Mouse (Mus musculus) heart, adult 9 months (tissue): ENCODE data around the gene Prss53.
A peak's percentile ranks its signal among the peaks of the same experiment; 100 is the strongest.
"Not testable (repeated sequence)": the region's sequence is repeated elsewhere in the genome, so short reads cannot be mapped to it uniquely, and the experiment has no call there.

Source experiments
- DNase-seq, 2 experiments: peaks; one replicate each; pipeline ENCODE4 v3.0.0; 2022; ENCODE audit warnings: low spot score in 2 of 2

Prss53 gene

DNA sequence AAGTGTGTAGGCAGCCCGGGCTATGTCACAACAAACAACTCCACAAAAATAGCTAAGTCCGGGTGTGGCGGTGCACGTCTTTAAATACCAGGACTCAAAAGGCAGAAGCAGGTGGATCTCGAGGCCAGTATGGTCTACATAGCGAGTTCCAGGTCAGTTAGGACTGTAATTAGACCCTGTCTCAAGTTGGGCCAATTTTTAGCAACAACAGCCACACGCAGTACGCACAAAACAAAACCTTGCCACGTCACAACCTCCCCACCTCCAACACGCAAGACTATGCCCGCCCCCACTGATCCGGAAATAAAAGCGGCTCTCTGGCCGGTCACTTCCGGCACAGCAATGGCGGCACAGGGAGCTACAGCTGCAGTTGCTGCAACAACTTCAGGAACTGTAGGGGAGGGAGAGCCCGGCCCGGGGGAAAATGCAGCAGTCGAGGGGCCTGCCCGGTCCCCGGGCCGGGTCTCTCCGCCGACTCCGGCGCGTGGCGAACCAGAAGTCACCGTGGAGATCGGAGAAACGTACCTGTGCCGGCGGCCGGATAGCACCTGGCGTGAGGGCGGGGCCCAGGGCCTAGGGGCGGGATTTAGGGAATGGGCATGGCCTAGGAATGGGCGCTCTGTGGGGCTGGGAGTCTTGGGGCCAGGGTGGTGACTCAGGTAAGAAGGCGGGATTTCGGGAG, 21.6 kb upstream of the Prss53 start, which contains the start of gene Kat8:
Gene Kat8 (plus strand): TSS at position 327 of the 682 bp plus-strand sequence.
- peak; percentile 88 for DNase-seq

DNA sequence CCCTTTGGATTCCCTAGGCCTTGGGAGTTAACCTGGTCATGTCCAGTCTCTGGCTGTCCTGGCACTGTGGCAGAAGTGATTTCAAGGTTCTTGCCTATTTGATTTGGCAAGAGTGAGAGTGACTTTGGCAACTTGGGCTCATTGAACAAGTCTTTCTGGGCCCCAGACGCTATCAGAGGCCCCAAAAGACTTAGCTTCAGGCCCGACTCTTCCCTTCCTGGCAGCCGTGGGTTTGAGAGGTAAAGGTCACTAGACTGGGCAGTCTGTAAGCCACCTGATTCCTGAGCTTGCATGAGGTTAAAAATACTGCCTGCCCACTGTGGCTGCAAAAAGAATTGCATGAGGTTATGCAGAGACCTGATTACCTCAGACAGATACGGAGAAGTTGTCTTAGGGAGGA, 17.9 kb upstream of the Prss53 start:
- no peak for DNase-seq

DNA sequence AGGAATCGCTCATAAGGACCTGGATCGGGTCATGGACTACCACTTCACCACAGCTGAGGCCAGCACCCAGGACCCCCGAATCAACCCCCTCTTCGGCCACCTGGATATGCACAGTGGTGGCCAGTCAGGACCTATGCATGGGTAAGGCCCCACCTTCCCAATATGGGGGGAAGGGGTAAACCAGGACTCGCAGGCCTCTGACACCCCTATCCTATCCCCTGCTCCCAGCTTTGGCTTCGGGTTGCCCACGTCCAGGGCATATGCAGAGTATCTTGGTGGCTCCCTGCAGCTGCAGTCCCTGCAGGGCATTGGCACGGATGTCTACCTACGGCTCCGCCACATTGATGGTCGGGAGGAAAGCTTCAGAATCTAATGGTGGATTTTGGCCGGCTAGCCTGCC, 17.2 kb upstream of the Prss53 start:
- no peak for DNase-seq

DNA sequence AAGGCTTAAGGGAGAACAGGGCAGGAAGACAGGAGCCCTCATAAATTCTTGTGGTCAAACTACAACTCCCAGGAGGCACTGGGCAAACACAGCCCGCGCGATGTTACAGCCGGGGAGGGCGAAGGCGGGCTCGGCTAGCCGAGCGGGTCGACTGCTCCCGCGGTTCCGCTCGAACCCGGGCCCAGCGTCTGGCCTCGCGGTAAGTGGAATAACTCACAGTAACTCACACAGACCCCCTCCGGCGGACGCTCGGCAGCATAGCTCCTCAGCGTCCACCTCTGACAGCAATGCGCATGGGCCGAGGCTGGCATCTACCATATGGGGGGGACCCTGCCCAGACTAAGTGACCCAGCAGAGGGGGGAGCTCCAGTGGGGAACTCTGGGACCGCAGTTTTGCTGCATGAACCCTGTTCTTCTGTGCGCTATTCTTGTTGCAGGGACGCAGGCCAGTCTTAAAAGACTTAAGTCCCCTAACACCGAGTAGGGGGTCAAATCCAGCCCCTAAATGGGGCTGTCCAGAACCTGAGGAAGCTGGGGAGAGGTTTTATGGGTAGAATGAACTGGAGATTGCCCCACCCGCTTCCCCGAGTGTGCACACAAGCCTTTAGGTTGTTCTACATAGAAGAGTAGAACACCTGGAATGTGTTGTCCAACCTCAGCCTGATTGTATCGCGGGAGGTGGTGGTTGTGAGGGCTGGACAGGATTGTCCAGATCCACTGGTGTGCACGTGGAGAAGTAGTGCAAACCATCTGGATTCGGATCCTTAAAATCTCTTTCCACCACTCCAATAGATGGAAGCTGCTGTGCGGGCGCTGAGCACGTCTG, 13.4 kb upstream of the Prss53 start, which contains the start of gene Bckdk:
Gene Bckdk (plus strand): TSS at position 112 of the 826 bp plus-strand sequence.
- DNase-seq = peak; percentile 69 to 76

DNA sequence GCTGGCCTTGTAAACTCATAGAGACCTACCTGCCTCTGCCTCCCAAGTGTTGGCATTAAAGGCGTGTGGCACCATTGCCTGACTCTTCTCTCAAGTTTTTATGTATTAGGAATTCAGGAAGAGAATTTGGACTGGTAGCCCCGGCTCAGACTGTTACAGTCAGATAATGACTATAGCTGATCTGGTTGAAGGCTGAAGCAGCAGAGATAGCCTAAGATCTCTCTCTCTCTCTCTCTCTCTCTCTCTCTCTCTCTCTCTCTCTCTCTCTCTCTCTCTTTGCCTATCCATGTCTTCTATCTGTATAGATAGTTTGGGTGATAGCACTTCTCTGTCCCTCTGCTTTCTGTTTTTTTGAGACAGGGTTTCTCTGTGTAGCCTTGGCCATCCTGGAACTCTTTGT, 11.0 kb upstream of the Prss53 start:
- DNase-seq = no peak

DNA sequence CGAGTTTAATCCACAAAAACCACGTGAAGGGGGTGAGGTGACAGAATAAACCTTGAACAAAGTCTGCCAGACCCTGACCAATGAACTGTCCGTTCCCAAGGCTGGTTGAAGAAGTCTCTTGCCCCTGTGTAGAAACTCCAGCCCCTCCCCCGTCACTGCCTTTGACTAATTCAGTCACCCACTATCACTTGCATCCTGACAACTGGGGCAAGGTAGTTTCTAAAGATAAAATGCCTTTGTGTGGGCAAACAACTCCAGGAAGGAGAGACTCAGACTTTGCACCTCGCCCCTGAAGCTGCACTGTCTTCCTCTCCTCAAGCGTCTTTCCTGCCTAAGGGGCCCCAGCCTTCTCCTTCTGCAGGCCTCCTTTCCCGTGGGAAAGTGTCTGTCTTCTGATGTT, 9.2 kb upstream of the Prss53 start:
- no peak for DNase-seq

DNA sequence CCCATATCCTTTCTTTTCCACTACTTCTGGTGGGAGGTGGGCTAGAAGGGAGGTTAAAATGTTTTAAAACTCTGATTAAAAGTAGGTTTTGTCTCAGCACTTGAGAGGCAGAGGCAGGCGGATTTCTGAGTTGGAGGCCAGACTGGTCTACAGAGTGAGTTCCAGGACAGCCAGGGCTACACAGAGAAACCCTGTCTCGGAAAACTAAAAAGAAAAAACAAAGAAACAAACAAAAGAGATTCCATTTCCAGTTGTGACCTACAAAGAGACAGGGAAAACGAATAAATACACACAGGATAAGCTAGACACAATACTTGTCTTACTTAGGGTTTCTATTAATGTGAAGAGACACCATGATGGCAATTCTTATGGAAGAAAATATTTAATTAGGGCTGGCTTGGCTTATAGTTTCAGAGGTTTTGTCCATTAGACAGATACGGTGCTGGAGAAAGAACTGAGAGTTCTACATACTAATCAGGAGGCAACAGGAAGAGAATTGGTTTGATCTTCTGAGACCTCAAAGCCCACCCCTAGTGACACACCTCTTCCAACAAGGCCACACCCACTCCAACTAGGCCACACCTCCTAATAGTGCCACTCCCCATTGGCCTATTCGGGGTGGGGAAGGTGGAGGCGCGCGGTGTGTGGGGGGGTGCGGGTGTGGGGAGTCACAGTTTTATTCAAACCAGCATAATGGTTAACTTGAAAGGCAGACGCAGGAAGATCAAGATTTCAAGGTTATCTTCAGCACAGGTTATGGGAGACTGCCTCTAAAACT, 7.6 kb upstream of the Prss53 start:
- DNase-seq = no peak

DNA sequence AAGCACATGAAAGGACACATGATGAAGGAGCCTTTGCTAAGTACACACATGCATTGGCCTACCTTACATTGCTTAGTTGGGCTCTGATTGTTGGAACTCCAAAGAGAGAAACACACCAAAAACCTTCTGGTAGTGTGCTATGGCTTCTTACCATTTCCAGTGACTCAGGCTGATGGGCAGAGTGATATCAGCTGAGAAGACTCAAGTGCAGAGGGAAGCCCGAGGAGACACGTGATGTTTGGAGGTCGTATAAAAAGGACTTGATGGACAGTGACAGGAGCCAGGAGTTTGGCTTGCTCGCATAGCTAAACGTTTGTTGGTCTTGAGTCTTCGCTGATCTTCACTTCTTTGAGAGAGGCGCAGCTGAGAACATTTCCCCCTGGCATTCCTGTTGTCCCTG, 6.8 kb upstream of the Prss53 start:
- DNase-seq = no peak

DNA sequence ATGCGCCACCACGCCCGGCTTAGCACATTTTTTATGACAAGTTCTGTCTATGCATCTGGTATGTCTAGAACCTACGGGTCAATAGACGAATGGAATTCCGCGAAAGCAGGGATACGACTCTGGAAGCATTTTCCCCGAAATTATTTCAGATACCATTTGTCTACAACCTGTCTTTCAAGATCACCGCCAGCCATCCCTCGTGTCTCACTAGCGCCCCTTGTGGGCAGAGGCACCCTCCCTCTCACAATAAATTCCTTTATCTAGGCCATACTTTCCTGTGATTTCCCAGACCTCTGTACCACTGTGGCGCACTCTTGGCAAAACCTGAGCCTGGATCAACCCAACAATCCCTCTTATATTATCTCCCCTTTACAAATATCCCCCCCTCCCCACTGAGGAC, 5.6 kb upstream of the Prss53 start:
- peak in 1 of 2 experiments; percentile 36 for DNase-seq

DNA sequence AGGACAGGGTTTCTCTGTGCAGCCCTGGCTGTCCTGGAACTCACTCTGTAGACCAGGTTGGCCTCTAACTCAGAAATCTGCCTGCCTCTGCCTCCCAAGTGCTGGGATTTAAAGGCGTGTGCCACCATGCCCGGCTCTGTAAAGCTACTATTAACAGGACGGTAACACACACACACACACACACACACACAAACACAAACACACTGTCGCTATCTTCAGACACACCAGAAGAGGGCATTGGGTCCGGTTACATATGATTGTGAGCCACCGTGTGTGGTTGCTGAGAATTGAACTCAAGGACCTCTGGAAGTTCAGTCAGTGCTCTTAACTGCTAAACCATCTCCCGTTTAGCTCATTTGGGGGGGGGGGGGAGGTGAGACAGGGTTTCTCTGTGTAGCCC, 5.1 kb upstream of the Prss53 start:
- DNase-seq = not testable (repeated sequence)

DNA sequence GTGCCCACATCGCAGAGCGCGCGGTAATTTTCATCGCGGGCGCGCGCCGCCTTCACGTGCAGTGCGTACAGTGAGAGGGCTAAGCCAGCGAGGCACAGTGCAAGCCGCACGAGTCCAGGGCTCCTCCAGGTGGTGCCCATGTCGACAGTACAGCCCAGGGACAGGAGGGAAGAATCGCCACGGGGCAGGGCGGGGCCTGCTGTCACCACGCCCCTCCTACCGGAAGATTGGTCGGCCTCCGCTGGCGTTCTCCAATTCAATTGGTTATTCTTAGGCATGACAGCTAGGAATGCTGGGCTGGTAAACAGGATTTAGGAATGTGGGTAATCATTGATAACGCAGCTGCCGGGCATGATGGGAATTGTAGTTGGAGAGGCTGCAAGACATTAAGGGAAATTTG, 4.7 kb upstream of the Prss53 start, which contains the start of the genes Gm21974 and Vkorc1:
Gene Gm21974 (minus strand): TSS at position 13 of the 400 bp plus-strand sequence.
Gene Vkorc1 (minus strand): TSS at position 176 of the 400 bp plus-strand sequence.
- DNase-seq = peak; percentile 97

DNA sequence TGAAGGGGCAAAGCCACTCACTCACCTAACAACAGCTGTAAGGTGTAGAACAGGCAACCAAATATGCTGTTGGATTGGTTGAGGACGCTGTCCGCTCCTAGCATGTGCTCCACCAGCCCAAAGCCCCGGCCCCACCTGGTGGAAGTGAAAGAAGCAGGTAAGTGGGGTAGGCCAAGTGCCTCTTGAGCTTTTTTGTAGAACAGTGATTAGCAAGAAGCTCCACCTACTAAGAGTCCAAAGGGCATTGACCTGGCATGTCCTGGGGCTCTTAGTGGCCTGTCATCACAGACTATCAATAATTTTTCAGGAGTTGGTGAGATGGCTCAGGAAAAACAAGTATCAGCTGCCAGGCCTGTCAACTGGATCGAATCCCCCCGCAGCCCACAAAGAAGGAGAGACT, 3.7 kb upstream of the Prss53 start:
- DNase-seq = no peak

DNA sequence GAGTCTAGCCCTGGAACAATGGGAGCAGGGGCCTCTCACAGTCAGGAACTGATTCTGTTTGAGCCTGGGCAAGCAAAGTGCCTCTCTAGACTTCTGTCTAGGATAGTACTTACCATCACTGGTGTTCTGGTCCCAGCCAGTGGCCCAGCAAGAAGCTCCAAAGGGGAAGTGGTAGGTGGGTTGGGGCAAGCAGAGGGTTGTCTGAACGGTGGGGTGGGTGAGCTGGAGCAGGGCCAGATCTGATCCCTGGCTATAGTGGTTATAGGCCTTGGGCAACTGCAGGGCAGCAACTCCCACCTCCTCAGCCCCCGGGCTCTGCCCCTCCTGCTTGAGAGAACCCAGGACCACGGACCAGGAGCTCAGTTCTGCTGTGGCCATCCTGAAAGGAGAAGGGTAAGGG, 1.9 kb downstream of the Prss53 start:
- no peak for DNase-seq

DNA sequence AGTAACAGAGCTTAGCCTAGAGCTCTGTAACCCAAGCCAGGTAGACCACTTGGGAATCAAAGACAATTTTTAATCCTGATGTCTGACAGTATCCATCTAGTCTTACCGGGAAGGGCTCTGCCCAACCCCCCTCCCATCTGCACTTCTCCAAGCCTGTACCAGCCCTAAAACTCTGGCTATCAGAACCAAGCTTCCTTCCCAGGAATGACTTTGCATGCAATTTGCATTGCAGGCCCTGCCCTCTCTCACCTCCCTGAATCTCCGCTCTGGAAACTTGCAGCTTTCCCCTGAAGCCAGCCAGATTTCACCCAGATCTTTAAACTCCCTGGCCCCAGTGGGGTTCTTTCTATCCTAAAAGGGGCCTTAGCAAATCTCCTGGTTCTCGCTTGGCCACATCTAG, 3.0 kb downstream of the Prss53 start:
- no peak for DNase-seq

DNA sequence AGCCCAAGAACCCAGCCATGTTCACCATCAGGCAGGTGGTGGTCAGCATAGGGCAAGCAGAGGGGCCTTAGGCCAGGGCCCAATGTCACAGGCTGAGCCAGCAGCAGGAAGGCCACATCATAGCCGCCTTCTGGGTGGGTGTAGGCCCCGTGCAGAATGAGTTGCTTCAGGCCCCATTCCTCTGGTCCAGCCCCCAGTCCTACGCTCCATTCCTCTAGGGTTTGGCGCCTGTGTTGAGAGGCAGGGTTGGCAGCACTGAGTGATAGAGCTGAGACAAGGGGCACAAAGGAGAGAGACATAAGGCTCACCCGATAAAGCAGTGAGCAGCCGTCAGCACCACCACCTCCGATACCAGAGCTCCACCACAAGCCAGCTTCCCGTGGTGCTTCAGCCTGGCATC, 3.6 kb downstream of the Prss53 start:
- no peak for DNase-seq

DNA sequence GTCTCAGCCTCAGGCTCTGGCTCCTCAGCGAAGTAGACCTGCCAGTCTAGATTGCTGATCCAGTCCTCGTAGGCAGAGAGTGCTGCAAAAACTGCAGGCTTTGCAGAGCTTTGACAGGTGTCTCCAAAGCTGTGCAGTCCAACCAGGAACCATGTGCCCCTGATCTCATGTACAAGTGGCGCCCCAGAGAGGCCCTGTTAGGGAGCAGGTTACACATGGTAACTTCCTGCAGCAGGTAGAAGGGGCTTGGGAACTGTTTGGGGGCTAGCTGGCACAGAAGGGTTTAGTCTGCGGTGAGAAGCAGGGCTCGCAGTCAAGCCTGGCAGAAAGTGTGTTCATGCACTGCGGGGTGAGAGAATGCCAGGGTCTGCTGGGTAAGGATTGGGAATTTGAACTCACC, 4.2 kb downstream of the Prss53 start:
- no peak for DNase-seq

DNA sequence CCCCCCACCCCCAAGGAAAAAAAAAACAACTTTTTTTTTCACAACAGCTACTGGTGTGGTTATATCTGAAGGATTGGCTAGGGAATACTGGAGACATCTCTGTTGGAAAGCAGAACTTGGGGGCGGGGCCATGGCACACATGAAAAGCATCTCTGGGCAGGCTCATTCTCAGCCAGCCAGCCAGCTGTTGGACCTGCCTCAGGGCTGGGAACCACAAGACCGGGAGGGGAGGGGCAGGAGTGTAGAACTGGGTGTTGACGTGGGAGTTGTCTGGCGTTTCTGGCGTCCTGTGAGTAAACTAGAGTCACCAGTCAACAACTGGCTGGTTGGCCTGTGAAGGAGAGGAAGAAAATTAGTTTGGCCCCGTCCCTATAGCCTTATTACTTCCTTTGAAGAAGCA, 4.8 kb downstream of the Prss53 start:
- peak; percentile 80 to 83 for DNase-seq

DNA sequence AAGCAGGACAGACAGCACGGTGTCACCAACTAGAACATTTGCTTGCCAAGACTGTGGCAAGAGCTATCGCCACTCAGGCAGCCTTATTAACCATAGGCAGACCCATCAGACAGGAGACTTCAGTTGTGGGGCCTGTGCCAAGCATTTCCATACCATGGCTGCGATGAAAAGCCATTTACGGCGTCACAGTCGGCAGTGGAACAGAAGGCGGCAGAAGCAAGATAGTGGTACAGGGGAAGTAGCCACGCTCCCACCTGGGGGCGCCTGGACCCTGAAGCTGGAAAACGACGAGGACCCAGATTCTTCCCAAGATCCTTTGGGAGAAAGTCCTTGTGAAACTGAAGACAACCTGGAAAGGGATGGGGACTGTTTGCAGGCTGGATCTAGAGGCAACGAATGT, 10.3 kb downstream of the Prss53 start:
- no peak for DNase-seq

DNA sequence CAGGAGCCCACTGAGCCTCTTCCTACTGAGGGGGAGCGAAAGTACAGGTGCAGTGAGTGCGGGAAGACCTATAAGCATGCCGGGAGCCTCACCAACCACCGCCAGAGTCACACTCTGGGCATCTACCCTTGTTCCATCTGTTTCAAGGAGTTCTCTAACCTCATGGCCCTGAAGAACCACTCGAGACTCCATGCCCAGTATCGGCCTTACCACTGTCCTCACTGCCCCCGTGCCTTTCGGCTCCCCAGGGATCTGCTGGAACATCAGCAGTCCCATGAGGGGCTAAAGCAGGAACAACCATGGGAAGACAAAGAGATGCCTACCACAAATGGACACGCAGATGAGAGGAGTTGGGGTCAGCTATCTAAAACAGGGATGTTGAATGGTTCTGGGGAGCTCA, 11.5 kb downstream of the Prss53 start:
- DNase-seq = no peak

DNA sequence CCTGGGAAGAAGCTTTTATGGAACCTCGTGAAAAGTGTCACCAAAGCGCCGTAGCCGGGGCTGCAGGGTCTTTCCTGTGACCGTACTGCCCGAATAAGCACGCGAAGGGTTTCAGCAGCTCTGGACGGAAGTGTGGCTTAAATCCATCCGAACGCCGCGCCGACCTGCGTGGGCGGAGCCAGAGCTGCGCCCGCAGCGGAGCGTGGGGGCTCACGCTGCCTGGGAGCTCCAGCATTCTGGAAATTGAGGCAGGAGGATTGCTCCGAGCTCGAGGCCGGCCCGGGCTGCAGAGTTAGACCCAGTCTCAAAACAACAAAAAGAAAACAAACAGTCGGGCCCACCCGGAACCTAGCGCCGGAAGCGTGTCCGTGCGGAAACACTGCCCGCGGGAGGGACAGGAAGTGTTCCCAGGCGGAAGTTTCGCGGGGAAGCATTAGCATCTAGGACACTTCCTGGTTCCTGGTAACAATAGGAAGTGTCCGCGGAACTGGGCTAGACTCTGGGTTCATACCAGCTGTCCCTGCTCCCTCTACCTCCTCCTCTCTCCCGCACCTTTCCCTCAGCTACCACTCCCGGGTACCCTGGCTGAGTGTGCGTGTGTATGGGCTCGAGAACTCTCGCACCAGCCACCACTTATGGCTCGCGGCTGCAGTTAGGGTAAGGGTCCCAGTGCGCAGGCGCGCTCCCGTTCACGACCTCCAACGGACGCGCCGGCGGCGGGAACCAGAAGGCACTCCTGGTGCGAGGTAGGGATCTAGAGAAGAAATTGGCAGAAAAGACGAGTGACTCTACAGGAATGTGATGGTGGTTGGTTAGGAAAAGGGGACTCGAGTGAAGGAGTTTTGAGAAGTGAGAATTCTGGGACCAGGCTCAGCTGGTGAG, 14.1 kb downstream of the Prss53 start, which contains the start of gene Zfp668:
Gene Zfp668 (minus strand): TSS at position 362 of the 882 bp plus-strand sequence.
- peak; percentile 85 to 90 for DNase-seq

DNA sequence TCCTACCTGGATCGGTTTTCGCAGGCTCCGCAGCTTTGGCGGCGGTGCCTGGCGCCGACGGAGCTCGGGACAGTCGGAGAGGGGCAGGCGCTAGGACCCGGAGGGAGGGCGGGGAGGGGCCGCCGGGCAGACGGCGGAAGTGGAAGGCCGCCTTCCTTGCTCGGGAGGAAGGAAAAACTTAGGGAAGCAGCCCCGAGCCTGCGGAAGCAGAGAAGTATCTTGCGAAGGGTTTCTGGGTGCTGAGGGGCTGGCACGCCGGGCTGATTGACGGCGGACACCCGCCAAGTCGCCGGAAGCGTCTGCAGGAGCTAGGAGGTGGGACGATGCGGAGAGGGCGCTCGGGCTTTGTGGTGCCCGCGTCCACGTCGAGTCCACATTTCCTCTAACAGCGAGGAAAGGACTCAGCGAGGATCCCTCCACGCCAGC, 14.7 kb downstream of the Prss53 start, which contains the start of gene Zfp646:
Gene Zfp646 (plus strand): TSS at position 181 of the 426 bp plus-strand sequence.
- DNase-seq = peak; percentile 70 to 71
